Mouse (Mus musculus): Measurements from ENCODE around the gene Adgrf1.

Gene Adgrf1

DNA sequence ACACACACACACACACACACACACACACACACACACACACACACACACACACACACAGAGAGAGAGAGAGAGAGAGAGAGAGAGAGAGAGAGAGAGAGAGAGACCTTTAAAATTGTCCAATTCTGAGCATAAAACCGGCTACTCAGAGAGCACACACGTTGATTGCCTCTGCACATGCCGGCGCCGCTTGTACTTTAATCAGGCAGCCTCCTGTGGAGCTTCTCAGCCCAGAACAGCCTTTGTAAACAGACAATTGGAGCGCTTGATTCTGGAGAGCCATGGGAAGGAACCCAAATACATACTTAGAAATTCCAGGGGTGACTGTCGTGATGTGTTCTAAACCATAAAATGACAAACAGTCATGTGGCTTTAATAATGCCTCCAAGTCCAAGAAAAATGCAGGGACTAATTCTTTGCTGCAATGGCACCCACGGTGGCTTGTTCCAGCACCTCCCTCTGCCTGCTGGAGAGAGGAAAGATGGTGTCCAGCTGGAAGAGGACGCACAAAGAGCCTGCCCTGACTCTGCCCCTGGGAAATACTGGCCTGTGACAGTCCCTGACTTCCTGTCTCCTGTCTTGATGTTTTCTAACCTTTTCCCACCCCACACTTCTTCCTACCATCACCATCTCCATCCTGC, 87.9 kb downstream of the Adgrf1 start:
- in situ Hi-C loops (cut with MboI, MseI) = no loop called here

DNA sequence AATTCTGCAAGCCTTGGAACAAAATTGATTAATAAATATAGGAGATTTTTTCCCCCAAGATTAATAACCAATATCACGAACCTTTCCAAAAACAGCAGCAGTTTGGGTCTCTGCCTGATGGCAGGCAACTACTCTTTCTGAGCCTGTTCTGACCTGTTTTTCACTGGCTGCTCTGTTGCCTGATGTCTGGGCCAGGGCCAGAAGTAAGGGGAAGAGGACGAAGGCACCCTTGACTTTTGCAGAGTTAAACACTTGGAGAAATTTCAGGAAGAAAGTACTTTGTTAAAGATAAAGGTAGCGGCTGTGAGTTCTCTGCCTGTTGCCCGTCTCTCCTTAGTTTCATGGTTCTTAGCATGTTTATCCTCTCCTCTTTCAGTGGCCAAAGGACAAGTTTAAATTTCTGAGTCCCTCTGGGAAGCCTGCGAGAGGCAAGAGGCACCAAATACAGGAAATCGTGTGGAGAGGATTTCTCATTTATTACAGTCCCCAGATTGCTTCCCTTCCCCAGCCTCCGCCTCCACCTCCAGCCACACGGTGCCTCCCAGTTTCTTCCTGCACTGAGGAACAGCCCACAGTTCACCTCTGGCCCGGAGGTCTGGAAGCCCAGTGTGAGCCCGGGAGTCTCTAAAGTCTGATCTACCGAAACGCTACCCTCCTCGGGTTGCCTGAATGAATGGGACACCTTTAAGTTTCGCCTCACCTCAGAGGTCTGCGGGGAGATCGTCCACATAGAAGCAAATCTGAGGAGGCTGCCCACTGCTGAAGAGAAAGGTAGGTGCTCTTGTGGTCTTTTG, 89.9 kb downstream of the Adgrf1 start, which contains the start of gene Adgrf5:
TSS of gene Adgrf5 (plus strand) at position 626 of the 794 bp plus-strand sequence.
- in situ Hi-C loops (cut with MboI, MseI) = loop anchor here in 1 of 2 experiments (10.0 kb wide), 1 partner anchor 1075 kb away; no protein-coding TSS in a partner anchor

DNA sequence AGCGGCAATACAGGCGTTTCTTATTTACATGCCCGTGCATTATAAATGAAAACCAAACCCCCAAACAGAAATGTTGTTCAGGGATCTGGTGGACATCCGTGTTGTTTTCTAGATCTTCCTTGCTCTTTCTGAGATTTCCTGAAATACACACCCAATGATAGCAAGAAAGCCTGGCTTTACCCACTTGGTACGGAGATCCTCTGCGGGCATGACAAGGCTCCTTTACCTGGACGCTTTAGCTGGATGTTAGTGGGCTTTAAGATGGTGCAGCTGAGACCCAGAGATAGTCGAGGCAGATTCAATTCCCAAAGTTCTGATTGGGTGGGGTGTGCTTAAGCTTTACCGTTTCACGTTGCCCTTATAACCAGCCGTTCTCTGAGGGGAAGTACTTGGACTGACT, 90.9 kb downstream of the Adgrf1 start:
- in situ Hi-C loops (cut with MboI, MseI) = loop anchor here in 1 of 2 experiments (10.0 kb wide), 1 partner anchor 1074 kb away; no protein-coding TSS in a partner anchor

DNA sequence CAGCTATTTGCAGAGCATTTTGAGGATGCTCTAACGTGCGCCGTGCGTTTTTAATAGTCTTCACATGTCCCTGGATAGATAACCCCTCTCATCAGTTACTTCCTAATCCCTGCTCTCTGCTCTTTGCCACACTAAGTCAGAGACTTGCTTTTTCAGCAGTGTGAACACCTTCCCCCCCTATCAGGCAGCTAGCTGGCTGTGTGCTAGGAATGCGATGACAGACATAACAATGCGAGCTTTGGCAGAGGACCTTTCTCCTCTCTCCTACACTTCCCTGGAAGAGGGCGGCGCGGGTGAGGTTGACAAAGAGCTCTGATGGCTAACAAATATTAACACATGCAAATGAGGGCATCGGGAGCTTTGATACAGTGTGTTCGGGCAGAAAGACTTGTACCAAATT, 92.2 kb downstream of the Adgrf1 start:
- in situ Hi-C loops (cut with MboI, MseI) = loop anchor here in 1 of 2 experiments (10.0 kb wide), 1 partner anchor 1072 kb away; no protein-coding TSS in a partner anchor

DNA sequence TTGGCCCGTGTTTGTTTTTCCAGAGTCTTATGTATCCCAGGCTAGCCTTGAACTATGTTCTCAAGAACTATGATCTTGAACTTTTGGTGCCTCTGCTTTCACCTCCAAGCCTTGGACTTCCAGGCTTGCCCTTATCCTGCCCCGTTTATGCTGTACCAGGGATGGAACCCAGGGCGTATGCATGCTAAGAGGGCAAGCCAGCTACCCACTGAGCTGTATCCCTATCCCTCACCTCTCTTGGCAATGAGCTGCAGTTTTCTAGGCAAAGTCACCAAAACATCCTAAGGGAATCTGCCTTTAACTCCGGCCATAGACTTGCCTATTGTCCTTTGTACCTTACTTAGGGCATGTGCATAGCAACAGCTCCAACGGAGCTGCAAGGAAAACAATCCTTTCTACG, 92.8 kb downstream of the Adgrf1 start:
- in situ Hi-C loops (cut with MboI, MseI) = loop anchor here in 1 of 2 experiments (10.0 kb wide), 1 partner anchor 1072 kb away; no protein-coding TSS in a partner anchor

DNA sequence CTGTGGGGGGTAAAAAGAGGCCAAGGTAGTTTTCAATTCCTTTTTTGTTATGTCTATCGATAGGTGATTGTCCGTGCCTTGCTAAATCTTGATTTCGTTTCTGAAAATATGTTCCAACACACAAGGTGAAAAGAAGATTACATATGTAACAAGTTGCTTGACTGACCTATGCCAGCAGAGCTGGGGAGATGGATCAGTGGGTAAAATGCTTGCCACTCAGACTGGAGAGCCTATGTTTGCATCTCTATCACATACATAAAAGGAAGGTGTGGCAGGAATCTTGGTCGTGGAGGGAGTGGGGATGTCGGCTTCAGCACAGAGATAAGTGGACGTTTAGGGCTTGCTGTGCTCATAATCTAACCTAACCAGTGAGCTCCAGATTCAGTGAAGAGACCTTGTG, 93.8 kb downstream of the Adgrf1 start:
- in situ Hi-C loops (cut with MboI, MseI) = loop anchor here in 1 of 2 experiments (10.0 kb wide), 1 partner anchor 1071 kb away; no protein-coding TSS in a partner anchor

DNA sequence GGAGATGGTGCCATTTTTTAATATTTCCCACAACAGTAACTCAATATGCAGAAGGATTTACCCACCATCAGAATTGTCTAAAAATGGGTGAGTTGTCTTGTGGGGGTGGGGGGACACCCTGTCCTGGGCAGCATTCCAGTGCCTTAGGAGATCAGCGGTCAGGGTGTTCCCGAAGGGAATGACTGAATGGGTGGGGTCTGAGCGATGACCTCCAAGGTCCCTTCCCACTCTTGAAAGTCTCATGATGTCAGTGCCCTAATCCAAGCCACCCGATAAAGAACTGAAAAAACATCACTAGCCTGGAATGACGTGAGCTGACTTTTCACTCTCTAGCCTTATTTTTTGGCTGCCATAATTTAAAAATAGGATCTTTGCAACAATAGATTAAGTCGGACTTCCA, 95.2 kb downstream of the Adgrf1 start:
- in situ Hi-C loops (cut with MboI, MseI) = loop anchor here in 1 of 2 experiments (10.0 kb wide), 1 partner anchor 1070 kb away; no protein-coding TSS in a partner anchor

DNA sequence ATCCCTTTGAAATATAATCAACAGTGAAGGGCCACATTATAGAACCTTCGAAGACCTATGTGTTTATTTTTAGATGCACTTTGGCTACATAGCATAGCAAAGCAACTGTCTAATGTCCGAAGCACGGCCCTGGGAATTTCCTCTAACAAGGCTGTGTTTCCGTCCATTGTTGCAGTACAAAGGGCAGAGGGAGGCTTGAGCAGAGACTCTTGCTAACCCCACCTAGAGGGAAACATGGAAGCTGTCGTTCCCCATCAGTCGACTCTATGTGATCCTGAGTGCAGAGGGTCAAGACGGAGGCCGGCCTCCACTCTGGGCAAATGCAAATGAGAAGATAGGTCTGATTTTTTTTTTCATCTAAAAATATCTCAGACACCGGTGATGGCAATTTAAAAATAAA, 96.4 kb downstream of the Adgrf1 start:
- in situ Hi-C loops (cut with MboI, MseI) = loop anchor here in 1 of 2 experiments (10.0 kb wide), 1 partner anchor 1068 kb away; no protein-coding TSS in a partner anchor

DNA sequence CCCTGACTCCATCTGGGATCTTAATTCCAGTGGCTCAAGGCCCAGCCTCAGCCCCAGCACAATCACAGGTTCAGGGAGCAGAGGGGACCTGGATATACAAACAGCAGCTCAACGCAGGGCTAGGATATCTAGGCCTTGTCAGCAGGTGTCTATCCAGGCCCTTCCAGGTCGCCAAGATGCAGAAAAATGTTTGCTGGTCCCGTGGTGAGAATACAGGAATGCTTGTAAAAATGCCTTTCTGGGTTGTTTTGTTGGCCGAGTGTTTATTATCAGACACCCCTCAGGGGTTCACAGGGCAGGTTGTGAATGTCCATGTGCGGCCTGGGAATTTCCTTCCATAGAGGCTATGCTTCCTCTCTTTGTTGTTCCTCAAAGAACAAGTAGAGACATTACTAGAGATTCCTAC, 98.0 kb downstream of the Adgrf1 start:
- in situ Hi-C loops (cut with MboI, MseI) = loop anchor here in 1 of 2 experiments (10.0 kb wide), 1 partner anchor 1067 kb away; no protein-coding TSS in a partner anchor

DNA sequence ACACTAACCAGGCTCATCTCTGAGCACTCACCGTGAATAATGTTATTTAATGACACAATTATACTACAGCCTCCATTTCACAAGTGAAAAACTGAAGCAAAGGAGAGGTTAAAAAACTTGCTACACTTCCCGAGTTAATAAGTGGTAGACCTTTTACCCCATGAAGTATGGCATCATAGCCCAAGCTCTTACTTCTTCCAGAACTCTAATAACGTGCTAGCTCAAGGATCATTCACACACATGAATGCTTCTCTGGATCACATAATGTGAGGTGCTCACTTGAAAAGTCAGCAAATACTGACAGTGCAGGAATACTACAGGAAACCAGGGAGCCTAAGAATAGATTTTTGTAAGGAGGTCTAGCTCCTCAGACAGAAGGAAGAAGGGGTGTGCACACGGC, 102.5 kb downstream of the Adgrf1 start:
- in situ Hi-C loops (cut with MboI, MseI) = loop anchor here in 1 of 2 experiments (10.0 kb wide), 1 partner anchor 1962 kb away; no protein-coding TSS in a partner anchor

DNA sequence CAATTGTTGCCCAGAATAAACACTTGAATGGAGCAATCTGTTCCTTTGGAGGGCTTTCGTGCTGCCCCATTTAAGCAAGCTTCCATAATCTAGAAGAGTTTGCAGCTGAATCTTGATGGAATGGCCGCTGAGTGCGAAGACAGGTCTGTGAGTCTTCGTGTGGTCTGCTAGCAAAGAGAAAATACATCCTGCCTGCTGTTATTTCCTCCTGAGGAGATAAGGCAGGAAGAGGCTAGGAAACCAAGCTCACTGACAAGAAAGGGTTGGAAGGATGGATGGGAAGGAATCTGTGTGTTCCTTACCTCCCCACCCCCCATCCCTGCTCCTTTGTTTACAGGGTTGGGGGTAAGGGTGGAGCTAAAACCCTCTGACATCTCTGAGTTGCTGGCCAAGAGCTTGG, 103.9 kb downstream of the Adgrf1 start:
- in situ Hi-C loops (cut with MboI, MseI) = loop anchor here in 1 of 2 experiments (10.0 kb wide), 1 partner anchor 1961 kb away; no protein-coding TSS in a partner anchor

Measured in T-helper 17 cell (primary cell).